15 mouse cellular contexts compared by ENCODE assay signal in the genomic region with DNA sequence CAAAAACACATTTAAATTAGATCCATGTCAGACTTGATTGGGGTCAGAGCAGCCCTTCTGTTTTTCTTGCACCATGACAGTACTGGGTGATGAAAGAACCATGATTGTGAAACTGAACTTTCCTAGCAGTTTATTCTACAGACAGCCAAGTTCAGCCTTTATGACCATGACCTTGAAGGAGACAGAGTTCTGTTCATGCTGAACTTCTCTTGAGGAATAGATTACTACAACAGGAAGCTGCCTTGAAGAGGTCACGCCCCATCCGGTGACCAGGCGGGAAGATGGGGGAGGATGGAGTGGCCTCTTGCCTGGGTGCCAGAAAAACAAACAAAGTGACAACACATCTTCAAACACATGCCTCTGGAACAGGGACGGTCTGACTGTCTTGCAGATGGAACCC.
A peak's percentile ranks its signal among the peaks of the same experiment; 100 is the strongest.
DNase-seq lines count a peak whose midpoint lies in the region; ATAC-seq and TF ChIP-seq lines count a peak whose summit lies in the region.
"Had no signal": no experiment of that assay in that cellular context is flagged by ENCODE, and none has a peak within 500 bp of the region (broad histone marks: within the 10 kb centered on the region; RNA-seq: fewer than 3 reads in every experiment).

No protein-coding gene starts in this region.

- H3K4me2 ChIP-seq in heart, embryonic 11.5 days: no peak overlapping the region
- H3K4me2 ChIP-seq in midbrain, postnatal 0 days (ENCODE audit: low read depth, low read length, poor library complexity, severe bottlenecking): no peak overlapping the region
- H3K4me2 ChIP-seq: heart, embryonic 15.5 days; hindbrain, embryonic 14.5 days had no signal

- no peaks in the 10 kb centered on the region for H3K9me3 ChIP-seq in heart, embryonic 11.5 days (replicated peaks; ENCODE audit: control insufficient read depth, low read length)
- no peaks in the 10 kb centered on the region for H3K9me3 ChIP-seq in midbrain, postnatal 0 days (ENCODE audit: low read length)
- H3K9me3 ChIP-seq: heart, embryonic 15.5 days had no signal

- peak; percentile 11 to 73 for DNase-seq in adrenal gland, adult (ENCODE audit: inconsistent age in 2 of 2, low spot score in 1 of 2)
- no peak for DNase-seq in adrenal gland, postnatal 25 days
- DNase-seq in adrenal gland, postnatal 10 days: peak; percentile 25
- DNase-seq in kidney, postnatal 14 days: peak; percentile 60
- DNase-seq in lung, postnatal 10 days: peak; percentile 88
- DNase-seq in frontal cortex, postnatal 14 days (ENCODE audit: low spot score in 2 of 2): no peak
- DNase-seq in midbrain, postnatal 0 days (ENCODE audit: low spot score): no peak
- DNase-seq: cerebellum, adult 8-10 months; forebrain, postnatal 0 days; gastrocnemius, postnatal 36 days had no signal

- no peaks in the 10 kb centered on the region for H3K36me3 ChIP-seq in heart, embryonic 11.5 days (ENCODE audit: control insufficient read depth, insufficient read depth, low read length)
- no peaks in the 10 kb centered on the region for H3K36me3 ChIP-seq in midbrain, postnatal 0 days (ENCODE audit: insufficient read depth, low read length)
- H3K36me3 ChIP-seq: heart, embryonic 15.5 days had no signal

- TF ChIP-seq CTCF in midbrain, postnatal 0 days (IDR thresholded peaks at IDR 0.05): no peak

- no peak overlapping the region for H3K27ac ChIP-seq in heart, embryonic 11.5 days (ENCODE audit: low read depth, low read length)
- H3K27ac ChIP-seq in midbrain, postnatal 0 days (ENCODE audit: low read depth, low read length): no peak overlapping the region
- H3K27ac ChIP-seq: heart, embryonic 15.5 days; hindbrain, embryonic 14.5 days had no signal

- ATAC-seq in heart, embryonic 11.5 days (replicated peaks; ENCODE audit: insufficient number of reproducible peaks, low FRiP score, low TSS enrichment): no peak
- no peak for ATAC-seq in midbrain, postnatal 0 days (ENCODE audit: low FRiP score)
- ATAC-seq: forebrain, postnatal 0 days; intestine, postnatal 0 days; Patski had no signal

- no peak overlapping the region for H3K9ac ChIP-seq in heart, embryonic 11.5 days (ENCODE audit: low read depth, low read length)
- no peak overlapping the region for H3K9ac ChIP-seq in midbrain, postnatal 0 days (replicated peaks; ENCODE audit: low read length, poor library complexity, severe bottlenecking)
- H3K9ac ChIP-seq: forebrain, postnatal 0 days; heart, embryonic 15.5 days; hindbrain, embryonic 14.5 days had no signal

- 0 out of 2 replicates have a peak, but pooled peaks cover 3% of the 10 kb centered on the region for H3K4me1 ChIP-seq in heart, embryonic 11.5 days (ENCODE audit: control insufficient read depth, insufficient read depth, low read length)
- no peaks in the 10 kb centered on the region for H3K4me1 ChIP-seq in midbrain, postnatal 0 days (ENCODE audit: insufficient read depth, low read length)
- H3K4me1 ChIP-seq: heart, embryonic 15.5 days had no signal

- WGBS in heart, embryonic 11.5 days (ENCODE audit: insufficient replicate concordance): 44% methylated on average over 4 of the region's 4 CpGs
- WGBS in midbrain, postnatal 0 days: 87% methylated on average over 4 of the region's 4 CpGs

- no peak overlapping the region for H3K4me3 ChIP-seq in heart, embryonic 11.5 days (ENCODE audit: low read depth, low read length)
- H3K4me3 ChIP-seq in midbrain, postnatal 0 days (ENCODE audit: low read depth, low read length): no peak overlapping the region
- H3K4me3 ChIP-seq: heart, embryonic 15.5 days had no signal

- no peaks in the 10 kb centered on the region for H3K27me3 ChIP-seq in heart, embryonic 11.5 days (ENCODE audit: control insufficient read depth, insufficient read depth, low read length)
- no peaks in the 10 kb centered on the region for H3K27me3 ChIP-seq in midbrain, postnatal 0 days (ENCODE audit: insufficient read depth, low read length)
- H3K27me3 ChIP-seq: heart, embryonic 15.5 days had no signal

Comparison
In these comparisons a context has a peak if more than half of its experiments do, and no peak if none do; other contexts are left out.
1. DNase-seq: peak in adrenal gland, adult (2 of 2), adrenal gland, postnatal 10 days (single experiment), kidney, postnatal 14 days (single experiment) and lung, postnatal 10 days (single experiment); none in adrenal gland, postnatal 25 days (single experiment), frontal cortex, postnatal 14 days (0 of 2) and midbrain, postnatal 0 days (single experiment).